Mouse (Mus musculus) brain, embryonic 14.5 days (tissue): ENCODE data around the gene Prrt1.

Source experiments
- CTCF ChIP-seq: fragments of 200-500 bp; IDR thresholded peaks from 2 replicates; pipeline ENCODE4 v1.5.1; 2012; ENCODE audit warnings: inconsistent platforms, mild to moderate bottlenecking, moderate library complexity, borderline replicate concordance; ENCODE audit not compliant: insufficient read depth, insufficient read length; ENCODE audit errors: extremely low read depth
- POLR2A ChIP-seq: fragments of 200-500 bp; IDR thresholded peaks from 2 replicates; pipeline ENCODE4 v1.6.1; 2012; ENCODE audit warnings: mild to moderate bottlenecking, inconsistent platforms, borderline replicate concordance; ENCODE audit not compliant: poor library complexity, insufficient read depth, insufficient read length, severe bottlenecking; ENCODE audit errors: extremely low read depth

- TF ChIP-seq CTCF (no peak), POLR2A (peak; percentile 85)
Measured at GRCm38 (mm10) chr17:34605609-34606008, 23.7 kb upstream of the Prrt1 start.
